In genomic region chr14:54744473-54744872, GRCm38 (mm10) we compare ENCODE assay signal across 37 mouse cellular contexts. TPM values are rescaled to one million over a fixed set of nuclear protein-coding genes. Genes with fewer than 3 reads are reported as not detected.
DNase-seq lines count a peak whose midpoint lies in the region; ATAC-seq and TF ChIP-seq lines count a peak whose summit lies in the region.
"Had no signal": no experiment of that assay in that cellular context is flagged by ENCODE, and none has a peak within 500 bp of the region (broad histone marks: within the 10 kb centered on the region; RNA-seq: fewer than 3 reads in every experiment).

No protein-coding gene starts in this region.

- ATAC-seq in heart, embryonic 16.5 days (replicated peaks; ENCODE audit: extremely low read depth, insufficient read depth, low FRiP score), result 0 out of 2 replicates have a peak, but pooled peaks have one; percentile 32
- no peak for ATAC-seq in kidney, embryonic 16.5 days (ENCODE audit: low FRiP score, low TSS enrichment)
- no peak for ATAC-seq in stomach, postnatal 0 days (ENCODE audit: low FRiP score, low TSS enrichment)
- ATAC-seq: activated CD4-positive, CD25-positive, alpha-beta regulatory T cell, adult 4 months; CD4-positive, CD25-positive, alpha-beta regulatory T cell, adult 4 months; forebrain, embryonic 15.5 days; hindbrain, embryonic 16.5 days; midbrain, embryonic 13.5 days had no signal

- H3K4me1 ChIP-seq in heart, embryonic 16.5 days (ENCODE audit: control insufficient read depth, insufficient read depth, low read length), result no peaks in the 10 kb centered on the region; the same call in 1 of the 2 replicates
- peaks cover 9% of the 10 kb centered on the region for H3K4me1 ChIP-seq in kidney, embryonic 16.5 days (ENCODE audit: insufficient read depth, low read length)
- 0 out of 2 replicates have a peak, but pooled peaks cover 2% of the 10 kb centered on the region for H3K4me1 ChIP-seq in stomach, postnatal 0 days (replicated peaks; ENCODE audit: control insufficient read depth, insufficient read depth)
- H3K4me1 ChIP-seq: forebrain, embryonic 10.5 days; forebrain, embryonic 15.5 days; midbrain, embryonic 13.5 days; neural tube, embryonic 13.5 days had no signal

- H3K36me3 ChIP-seq in heart, embryonic 16.5 days (ENCODE audit: control insufficient read depth, insufficient read depth), result no peaks in the 10 kb centered on the region
- no peaks in the 10 kb centered on the region for H3K36me3 ChIP-seq in kidney, embryonic 16.5 days (ENCODE audit: insufficient read depth, low read length)
- H3K36me3 ChIP-seq in stomach, postnatal 0 days (ENCODE audit: control insufficient read depth, insufficient read depth, low read length), result no peaks in the 10 kb centered on the region
- H3K36me3 ChIP-seq: embryonic facial prominence, embryonic 13.5 days; forebrain, embryonic 10.5 days; forebrain, embryonic 15.5 days; midbrain, embryonic 13.5 days; neural tube, embryonic 13.5 days had no signal

- no peaks in the 10 kb centered on the region for H3K9me3 ChIP-seq in heart, embryonic 16.5 days (replicated peaks; ENCODE audit: control insufficient read depth, low read length)
- no peaks in the 10 kb centered on the region for H3K9me3 ChIP-seq in kidney, embryonic 16.5 days (ENCODE audit: low read length)
- H3K9me3 ChIP-seq in stomach, postnatal 0 days (ENCODE audit: control insufficient read depth, low read length), result no peaks in the 10 kb centered on the region
- H3K9me3 ChIP-seq: embryonic facial prominence, embryonic 13.5 days; forebrain, embryonic 10.5 days; forebrain, embryonic 15.5 days; midbrain, embryonic 13.5 days; neural tube, embryonic 13.5 days had no signal

- H3K27me3 ChIP-seq in heart, embryonic 16.5 days (ENCODE audit: control insufficient read depth, insufficient read depth, low read length), result no peaks in the 10 kb centered on the region
- H3K27me3 ChIP-seq in kidney, embryonic 16.5 days (ENCODE audit: insufficient read depth, low read length), result no peaks in the 10 kb centered on the region
- no peaks in the 10 kb centered on the region for H3K27me3 ChIP-seq in stomach, postnatal 0 days (ENCODE audit: control insufficient read depth, insufficient read depth, low read length)
- H3K27me3 ChIP-seq: embryonic facial prominence, embryonic 13.5 days; forebrain, embryonic 15.5 days; midbrain, embryonic 13.5 days; neural tube, embryonic 13.5 days had no signal

- no peak overlapping the region for H3K4me3 ChIP-seq in heart, embryonic 16.5 days (ENCODE audit: low read length)
- H3K4me3 ChIP-seq in kidney, embryonic 16.5 days (ENCODE audit: low read length), result no peak overlapping the region
- H3K4me3 ChIP-seq in stomach, postnatal 0 days (ENCODE audit: low read depth, low read length), result no peak overlapping the region
- H3K4me3 ChIP-seq: embryonic facial prominence, embryonic 13.5 days; forebrain, embryonic 10.5 days; forebrain, embryonic 15.5 days; midbrain, embryonic 13.5 days; neural tube, embryonic 13.5 days had no signal

- TF ChIP-seq EP300 in stomach, postnatal 0 days (optimal IDR thresholded peaks at IDR 0.05), result no peak

- no peak overlapping the region for H3K27ac ChIP-seq in heart, embryonic 16.5 days (ENCODE audit: low read length)
- no peak overlapping the region for H3K27ac ChIP-seq in kidney, embryonic 16.5 days (ENCODE audit: low read length)
- no peak overlapping the region for H3K27ac ChIP-seq in stomach, postnatal 0 days (replicated peaks)
- H3K27ac ChIP-seq: embryonic facial prominence, embryonic 13.5 days; forebrain, embryonic 10.5 days; forebrain, embryonic 15.5 days; liver, embryonic 14.5 days; macrophage; midbrain, embryonic 13.5 days; neural tube, embryonic 13.5 days had no signal

- DNase-seq in heart, postnatal 36 days, result no peak
- peak; percentile 33 for DNase-seq in kidney, postnatal 14 days
- DNase-seq in kidney, postnatal 25 days, result peak; percentile 43 to 62
- no peak for DNase-seq in stomach, postnatal 0 days (ENCODE audit: low spot score)
- no peak for DNase-seq in embryo, embryonic 10 days (ENCODE audit: low spot score)
- DNase-seq: adrenal gland, adult 8-10 months; cerebellum, adult 11 months; cerebellum, adult 9-10 months; liver; lung, adult 2 months; lung, postnatal 10 days; right cerebral cortex, postnatal 4 days; thymus, adult 2 months; thymus, postnatal 36 days had no signal

- intact Hi-C loops in heart, postnatal 36 days (cut with DNase I), result no loop called here

- no peak overlapping the region for H3K4me2 ChIP-seq in heart, embryonic 16.5 days (ENCODE audit: low read depth, low read length)
- H3K4me2 ChIP-seq in kidney, embryonic 16.5 days (replicated peaks; ENCODE audit: low read depth, low read length), result no peak overlapping the region
- no peak overlapping the region for H3K4me2 ChIP-seq in stomach, postnatal 0 days (replicated peaks; ENCODE audit: low read depth)
- H3K4me2 ChIP-seq: embryonic facial prominence, embryonic 13.5 days; forebrain, embryonic 15.5 days; midbrain, embryonic 13.5 days; neural tube, embryonic 13.5 days had no signal

- H3K9ac ChIP-seq in heart, embryonic 16.5 days (ENCODE audit: low read length), result no peak overlapping the region
- H3K9ac ChIP-seq in kidney, embryonic 16.5 days (replicated peaks; ENCODE audit: low read length), result no peak overlapping the region
- H3K9ac ChIP-seq in stomach, postnatal 0 days (ENCODE audit: low read length), result no peak overlapping the region
- H3K9ac ChIP-seq: embryonic facial prominence, embryonic 13.5 days; forebrain, embryonic 15.5 days; liver, embryonic 14.5 days; midbrain, embryonic 13.5 days; neural tube, embryonic 13.5 days had no signal

- no peak for TF ChIP-seq CTCF in stomach, postnatal 0 days (IDR thresholded peaks at IDR 0.05; ENCODE audit: low read depth)

- WGBS in heart, embryonic 16.5 days, result 36% methylated on average over 8 of the region's 8 CpGs
- WGBS in kidney, embryonic 16.5 days, result 48% methylated on average over 8 of the region's 8 CpGs
- WGBS in stomach, postnatal 0 days, result 43% methylated on average over 8 of the region's 8 CpGs

RNA-seq across cellular contexts. Expression of gene Cebpe, which starts 32.5 kb away (rescaled TPM):
- not detected in 2 replicates for polyA plus RNA-seq in heart, embryonic 16.5 days (2015; fragmentation: Nextera tagmentation; extraction: Ambion mirVana)
- not detected for total RNA-seq in heart, postnatal 36 days (2021)
- polyA plus RNA-seq in kidney, embryonic 16.5 days (2015; fragmentation: Nextera tagmentation; extraction: Ambion mirVana), result 0.19 TPM in 1 of 2 replicates, not detected in the other
- 0.10 TPM in 1 of 2 replicates, not detected in the other for polyA plus RNA-seq in stomach, postnatal 0 days (2015; fragmentation: Nextera tagmentation; extraction: Ambion mirVana)
- total RNA-seq: adrenal gland, adult 8-10 months; gastrocnemius, adult 8-10 months; heart, adult 8-10 months; layer of hippocampus, adult 18-20 months; layer of hippocampus, postnatal 10 days; left cerebral cortex, adult 18-20 months; left cerebral cortex, postnatal 14 days had no signal
- polyA plus RNA-seq: activated CD4-positive, CD25-positive, alpha-beta regulatory T cell, adult 4 months; CD4-positive, CD25-positive, alpha-beta regulatory T cell, adult 4 months; embryonic facial prominence, embryonic 13.5 days; forebrain, embryonic 10.5 days; forebrain, embryonic 15.5 days; frontal cortex, adult 2 months; heart, postnatal 0 days; hindbrain, embryonic 11.5 days; hindbrain, embryonic 16.5 days; limb, embryonic 11.5 days; midbrain, embryonic 13.5 days; neural tube, embryonic 13.5 days had no signal

RNA-seq across cellular contexts. Expression of gene Slc7a8, which starts 37.3 kb away (rescaled TPM):
- 3.2 and 4.0 TPM in 2 replicates for polyA plus RNA-seq in heart, embryonic 16.5 days (2015; fragmentation: Nextera tagmentation; extraction: Ambion mirVana)
- 1 to 10 TPM; 2.6 to 3.1 TPM for total RNA-seq in heart, postnatal 36 days (2021)
- 21.0 and 24.6 TPM in 2 replicates for polyA plus RNA-seq in kidney, embryonic 16.5 days (2015; fragmentation: Nextera tagmentation; extraction: Ambion mirVana)
- polyA plus RNA-seq in stomach, postnatal 0 days (2015; fragmentation: Nextera tagmentation; extraction: Ambion mirVana), result 3.1 and 4.2 TPM in 2 replicates
- polyA plus RNA-seq: activated CD4-positive, CD25-positive, alpha-beta regulatory T cell, adult 4 months had no signal

RNA-seq across cellular contexts. Expression of gene Gm29776, which starts 45.8 kb away (rescaled TPM):
- polyA plus RNA-seq in heart, embryonic 16.5 days (2015; fragmentation: Nextera tagmentation; extraction: Ambion mirVana), result 0.17 and 0.18 TPM in 2 replicates
- not detected for total RNA-seq in heart, postnatal 36 days (2021)
- 0.06 and 0.12 TPM in 2 replicates for polyA plus RNA-seq in kidney, embryonic 16.5 days (2015; fragmentation: Nextera tagmentation; extraction: Ambion mirVana)
- 0.08 and 0.11 TPM in 2 replicates for polyA plus RNA-seq in stomach, postnatal 0 days (2015; fragmentation: Nextera tagmentation; extraction: Ambion mirVana)
- total RNA-seq: gastrocnemius, adult 8-10 months; heart, adult 8-10 months; layer of hippocampus, adult 18-20 months; layer of hippocampus, postnatal 10 days; left cerebral cortex, adult 18-20 months; left cerebral cortex, postnatal 14 days; megakaryocyte-erythroid progenitor cell, adult 5-6 weeks had no signal
- polyA plus RNA-seq: activated CD4-positive, CD25-positive, alpha-beta regulatory T cell, adult 4 months; CD4-positive, CD25-positive, alpha-beta regulatory T cell, adult 4 months; forebrain, embryonic 10.5 days; macrophage had no signal

RNA-seq across cellular contexts. Expression of gene Acin1, which starts 57.7 kb away (rescaled TPM):
- polyA plus RNA-seq in heart, embryonic 16.5 days (2015; fragmentation: Nextera tagmentation; extraction: Ambion mirVana), result 69.1 and 73.5 TPM in 2 replicates
- total RNA-seq in heart, postnatal 36 days (2021), result 10 to 100 TPM; 72.2 to 80.2 TPM
- polyA plus RNA-seq in kidney, embryonic 16.5 days (2015; fragmentation: Nextera tagmentation; extraction: Ambion mirVana), result 120 and 136 TPM in 2 replicates
- polyA plus RNA-seq in stomach, postnatal 0 days (2015; fragmentation: Nextera tagmentation; extraction: Ambion mirVana), result 37.0 and 46.9 TPM in 2 replicates

RNA-seq across cellular contexts. Expression of gene 1700123O20Rik, which starts 58.5 kb away (rescaled TPM):
- polyA plus RNA-seq in heart, embryonic 16.5 days (2015; fragmentation: Nextera tagmentation; extraction: Ambion mirVana), result 42.8 and 49.8 TPM in 2 replicates
- total RNA-seq in heart, postnatal 36 days (2021), result 10 to 100 TPM; 14.5 to 16.1 TPM
- 90.4 and 91.1 TPM in 2 replicates for polyA plus RNA-seq in kidney, embryonic 16.5 days (2015; fragmentation: Nextera tagmentation; extraction: Ambion mirVana)
- 60.8 and 61.7 TPM in 2 replicates for polyA plus RNA-seq in stomach, postnatal 0 days (2015; fragmentation: Nextera tagmentation; extraction: Ambion mirVana)

Comparison
In these comparisons a context has a peak if more than half of its experiments do, and no peak if none do; other contexts are left out.
1. DNase-seq: peak in kidney, postnatal 14 days (single experiment) and kidney, postnatal 25 days (2 of 2); none in heart, postnatal 36 days (0 of 2), stomach, postnatal 0 days (single experiment) and embryo, embryonic 10 days (single experiment).